Mouse (Mus musculus) heart, postnatal 0 days (tissue): ENCODE data around the gene BC004004.

Experiments
- CTCF ChIP-seq: IDR thresholded peaks from 2 replicates; pipeline ENCODE4 v1.5.1; 2016; ENCODE audit warnings: antibody characterized with exemption, control low read depth, low read depth
- EP300 ChIP-seq: IDR thresholded peaks from 2 replicates; pipeline ENCODE4 v1.6.1; 2016; ENCODE audit warnings: antibody characterized with exemption, low read depth

- TF ChIP-seq EP300 (no peak), CTCF (no peak)
Measured at GRCm38 (mm10) chr17:29273156-29273555, 4.6 kb downstream of the BC004004 start.
